Mouse (Mus musculus): ENCODE results near the gene Aldh1l1.

- TF ChIP-seq CTCF (IDR thresholded peaks at IDR 0.05 in 2 of 3, conservative IDR thresholded peaks at IDR 0.05 in 1 of 3; ENCODE audit: control insufficient read depth in 1 of 3, insufficient read depth in 1 of 3, low read depth in 2 of 3, low read length in 3 of 3, poor library complexity in 1 of 3, severe bottlenecking in 1 of 3) (no peak), EP300 (IDR thresholded peaks at IDR 0.05; ENCODE audit: low read depth in 1 of 2, low read length in 2 of 2) (no peak), ZNF384 (IDR thresholded peaks at IDR 0.05; ENCODE audit: low read depth, low read length) (no peak), GATA1 (IDR thresholded peaks at IDR 0.05; ENCODE audit: low read depth, low read length) (no peak), E2F4 (IDR thresholded peaks at IDR 0.05; ENCODE audit: borderline replicate concordance, low read depth, low read length) (no peak), MAFK (IDR thresholded peaks at IDR 0.05; ENCODE audit: borderline replicate concordance, low read depth, low read length) (no peak), MYB (IDR thresholded peaks at IDR 0.05; ENCODE audit: low read depth, low read length) (no peak)
These were observed 28.1 kb downstream of the Aldh1l1 start for GRCm38 (mm10) chr6:90514369-90514768.
